Mouse (Mus musculus): ENCODE results near the gene 4930442H23Rik.

DNA sequence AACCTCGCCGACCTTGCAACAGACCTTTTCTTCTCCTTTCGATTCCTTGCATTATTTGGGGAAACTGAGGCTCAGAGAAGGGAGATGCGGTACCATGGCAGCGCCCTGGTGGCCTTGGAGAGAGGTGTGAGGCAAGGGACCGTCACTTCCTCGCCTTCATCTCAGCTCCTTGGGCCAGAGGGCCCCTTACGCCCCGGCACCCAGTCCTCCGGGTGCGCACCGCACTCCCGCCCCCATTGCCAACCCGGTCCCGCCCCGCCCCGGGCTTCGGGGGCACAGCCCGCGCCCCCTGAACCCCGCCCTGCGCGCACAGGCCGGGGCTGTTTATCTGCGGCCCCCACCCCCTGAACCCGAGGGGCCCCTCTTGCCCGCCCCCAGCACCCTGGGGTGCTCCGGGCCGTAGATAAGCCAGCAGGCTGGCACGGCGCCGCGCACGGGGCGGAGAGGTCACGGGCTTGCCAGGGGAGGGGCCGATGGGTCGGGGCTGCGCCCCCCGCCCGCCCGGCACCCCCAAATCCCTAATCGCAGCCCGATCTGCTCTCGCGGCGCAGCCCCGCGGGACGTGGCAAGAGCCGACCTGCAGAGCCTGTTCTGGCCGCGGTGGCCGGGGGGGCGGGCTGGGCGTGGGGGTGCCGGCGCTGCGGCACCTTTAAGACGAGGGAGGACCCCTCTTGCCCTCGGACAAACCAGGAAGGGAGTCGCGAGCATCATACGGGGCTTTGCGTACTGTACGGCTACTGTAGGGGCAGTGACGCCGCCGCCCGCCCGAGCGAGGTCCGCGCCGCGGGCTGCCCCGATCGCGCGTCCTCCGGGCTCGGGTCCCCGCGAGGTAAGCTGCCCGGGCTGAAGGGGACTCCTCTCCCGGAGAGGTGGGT lies 47.6 kb downstream of the 4930442H23Rik start:
- TF ChIP-seq CTCF (conservative IDR thresholded peaks at IDR 0.05; ENCODE audit: low read length): no peak
- no peak for TF ChIP-seq POU5F1 (IDR thresholded peaks at IDR 0.05; ENCODE audit: borderline replicate concordance, low read length)
